Mouse (Mus musculus) frontal cortex, postnatal 25 days (tissue): ENCODE results near the gene Mrm1.
"Not testable (repeated sequence)": the region's sequence is repeated elsewhere in the genome, so short reads cannot be mapped to it uniquely, and the experiment has no call there.

ENCODE experiments used
- DNase-seq, 2 experiments: peaks; one replicate each; pipeline ENCODE4 v3.0.0; 2022; ENCODE audit warnings: low spot score in 2 of 2

The Mrm1 gene

GRCm38 (mm10) chr11:84818961-84819692 is at the start of gene Mrm1:
TSS of gene Mrm1 (minus strand) at chr11:84819515.
- DNase-seq, result peak; percentile 77 to 87

DNA sequence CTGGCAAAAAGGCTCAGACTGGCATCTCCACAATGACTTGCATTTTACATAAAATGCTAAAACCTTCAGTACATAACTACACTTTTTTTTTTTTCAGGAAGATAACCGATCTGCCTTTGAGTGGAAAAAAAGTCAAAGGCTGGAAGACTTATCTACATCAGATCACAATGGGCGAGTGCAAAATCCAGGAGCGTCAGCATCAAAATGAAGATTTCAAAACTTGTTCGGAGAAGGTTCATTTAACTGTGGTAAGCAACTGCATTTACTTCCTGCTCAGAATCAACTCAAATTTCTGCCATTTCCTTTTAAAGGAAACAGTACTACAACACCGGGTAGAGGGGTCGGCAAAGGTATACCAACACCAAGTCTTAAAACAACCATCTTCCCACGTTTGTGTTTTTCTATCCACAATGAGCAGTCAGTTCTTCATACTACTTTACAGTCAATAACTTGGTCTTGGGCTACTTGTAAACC is 49.5 kb upstream of the Mrm1 start:
- no peak for DNase-seq

DNA sequence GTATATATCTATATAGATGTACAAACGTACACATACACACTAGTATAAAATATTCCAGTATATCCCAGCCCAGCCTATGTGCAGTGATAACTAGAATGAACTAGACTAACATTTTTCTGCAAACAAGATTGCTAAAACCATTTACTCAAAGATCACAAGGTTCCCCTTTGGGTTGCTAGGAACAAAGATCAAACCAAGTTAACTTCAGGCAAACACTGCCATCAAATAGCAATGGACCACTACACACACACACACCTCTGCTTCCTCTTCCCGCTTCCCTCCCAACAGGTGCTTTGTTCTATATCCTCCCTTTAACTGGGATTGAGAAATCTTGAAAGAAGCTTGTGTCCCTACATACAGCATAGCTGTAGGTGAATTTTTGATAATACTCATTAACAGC is 48.3 kb upstream of the Mrm1 start:
- no peak for DNase-seq

DNA sequence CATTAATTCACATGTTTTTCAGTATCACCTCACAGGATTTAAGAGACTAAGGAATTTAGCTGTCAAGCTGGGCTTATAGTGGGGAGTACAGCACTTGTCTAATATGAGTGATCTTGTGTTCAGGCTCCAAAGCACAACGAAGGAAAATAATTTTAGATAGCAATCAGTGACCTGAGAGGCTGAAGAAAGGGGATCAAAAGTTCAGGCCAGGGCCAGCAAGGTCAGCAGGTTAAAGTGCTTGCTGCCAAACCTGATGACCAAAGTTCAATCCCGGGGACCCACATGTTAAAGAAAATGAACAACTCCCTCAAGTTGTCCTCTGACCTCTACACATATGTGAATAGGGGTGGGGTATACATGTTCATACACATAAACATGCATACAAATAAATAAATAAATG is 46.0 kb upstream of the Mrm1 start:
- no peak for DNase-seq

- no peak for DNase-seq
Measured at GRCm38 (mm10) chr11:84855285-84855684, 36.0 kb upstream of the Mrm1 start.

DNA sequence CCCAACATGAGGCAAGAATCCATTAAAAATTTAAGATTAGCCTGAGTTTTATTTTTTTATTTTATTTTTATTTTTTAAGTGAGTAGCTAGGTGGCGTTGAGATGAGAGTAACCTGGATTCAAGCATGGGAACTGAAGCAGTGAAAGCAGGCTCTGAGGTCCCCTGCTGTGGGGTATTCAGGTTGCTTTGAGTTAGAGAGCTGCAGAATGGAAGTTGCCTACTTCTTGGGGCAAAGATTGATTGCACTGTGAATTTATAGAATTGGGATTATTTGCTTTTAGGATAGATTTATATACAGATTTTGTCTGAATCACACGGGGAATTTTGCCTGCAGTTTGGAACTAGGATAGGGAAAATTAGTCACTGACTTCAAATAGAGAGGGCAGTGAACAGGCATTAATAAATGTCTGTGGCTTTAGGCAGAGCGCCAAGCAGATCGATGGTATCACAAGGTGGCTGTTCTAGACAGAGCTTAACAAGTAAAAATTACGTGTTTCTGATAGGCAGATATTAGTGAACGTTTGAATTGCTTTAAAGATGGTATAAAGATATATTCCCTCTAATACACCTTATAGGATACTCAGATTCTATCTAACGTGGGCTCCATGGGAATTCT is 28.3 kb upstream of the Mrm1 start:
- DNase-seq, result no peak

DNA sequence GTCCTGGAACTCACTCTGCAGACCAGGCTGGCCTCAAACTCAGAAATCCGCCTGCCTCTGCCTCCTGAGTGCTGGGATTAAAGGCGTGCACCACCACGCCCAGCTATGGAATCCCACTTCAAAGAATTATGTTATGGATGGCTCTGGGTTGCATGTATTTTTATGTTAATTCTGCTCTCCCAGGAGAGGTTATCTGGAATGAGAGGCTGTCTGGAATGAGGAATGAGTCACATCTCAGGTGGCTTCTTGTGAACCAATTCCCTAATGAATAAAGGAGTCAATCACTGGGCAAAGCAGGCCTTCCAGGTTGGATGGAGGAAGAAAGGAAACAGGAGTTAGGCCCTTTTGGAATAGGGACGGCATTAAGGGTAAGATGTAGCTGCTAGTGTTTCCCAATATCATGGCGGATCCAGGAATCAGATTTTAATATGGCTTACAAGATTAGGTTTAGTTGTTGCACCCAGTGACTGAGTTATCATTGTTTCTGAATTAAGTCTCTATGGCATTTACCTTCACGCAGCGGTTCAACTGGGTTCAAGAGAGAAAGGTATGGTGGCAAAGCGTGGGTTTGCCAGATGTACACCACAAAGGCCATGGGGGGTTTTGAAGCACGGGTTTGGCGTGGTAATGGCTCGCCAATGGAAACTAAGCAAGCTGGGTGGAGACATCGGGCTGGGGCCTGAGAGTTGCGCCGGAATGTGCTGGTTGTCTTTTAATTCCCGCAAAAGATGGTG is 27.6 kb upstream of the Mrm1 start:
- DNase-seq, result no peak

GRCm38 (mm10) chr11:84839330-84839729 is 20.0 kb upstream of the Mrm1 start:
- no peak for DNase-seq

GRCm38 (mm10) chr11:84829495-84829894 is 10.2 kb upstream of the Mrm1 start:
- DNase-seq, result not testable (repeated sequence)

GRCm38 (mm10) chr11:84828516-84829399 is 9.4 kb upstream of the Mrm1 start, which contains the start of gene Dhrs11:
TSS of gene Dhrs11 (minus strand) at chr11:84828994.
- peak; percentile 75 for DNase-seq

DNA sequence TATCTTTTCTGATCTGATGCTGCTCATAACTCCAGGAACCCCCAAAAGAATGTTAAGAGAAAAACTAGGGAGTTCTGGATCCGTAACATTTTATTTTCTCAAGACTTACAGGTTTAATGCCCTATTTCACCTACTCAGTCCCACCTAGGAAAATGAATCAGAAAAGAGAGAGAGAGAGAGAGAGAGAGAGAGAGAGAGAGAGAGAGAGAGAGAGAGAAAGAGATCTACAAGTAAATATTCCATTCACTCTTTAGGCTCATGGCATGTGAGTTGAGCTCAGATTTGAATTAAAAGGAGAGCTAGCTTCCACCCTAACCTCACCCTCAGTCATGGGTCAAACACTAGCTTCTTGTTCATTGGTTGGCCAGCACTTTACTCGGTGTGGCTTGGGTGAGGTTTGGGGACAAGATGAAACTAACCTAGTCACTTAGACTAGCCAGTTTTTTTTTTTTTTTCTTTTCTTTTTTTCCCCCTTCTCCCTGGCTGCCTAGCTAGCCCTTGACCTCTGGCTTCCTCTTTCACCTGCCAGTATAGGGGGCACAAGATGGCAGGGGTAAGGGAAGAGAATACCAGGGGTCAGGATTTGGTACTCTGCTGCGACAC is 8.7 kb upstream of the Mrm1 start:
- no peak for DNase-seq

DNA sequence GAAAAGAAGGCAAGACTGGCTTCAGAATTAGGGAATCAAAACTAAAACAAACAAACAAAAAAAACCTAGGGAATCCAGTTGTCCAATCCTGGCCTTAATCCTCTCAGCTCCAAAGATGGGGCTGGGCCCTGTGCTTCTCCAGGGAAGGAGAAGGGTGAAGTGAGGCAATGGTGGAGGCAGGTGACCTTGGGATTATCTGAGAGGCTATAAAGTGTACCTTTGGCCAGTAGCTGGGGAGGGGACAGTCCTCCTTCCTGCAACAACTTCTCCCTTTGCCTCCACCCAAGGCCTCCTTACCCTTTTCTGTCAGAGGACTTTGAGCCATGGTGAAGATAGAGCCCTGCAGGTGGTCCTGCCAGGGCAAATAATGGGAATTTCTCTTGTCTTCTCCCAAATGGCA is 8.2 kb upstream of the Mrm1 start:
- no peak for DNase-seq

GRCm38 (mm10) chr11:84826185-84826584 is 6.9 kb upstream of the Mrm1 start:
- DNase-seq, result no peak

DNA sequence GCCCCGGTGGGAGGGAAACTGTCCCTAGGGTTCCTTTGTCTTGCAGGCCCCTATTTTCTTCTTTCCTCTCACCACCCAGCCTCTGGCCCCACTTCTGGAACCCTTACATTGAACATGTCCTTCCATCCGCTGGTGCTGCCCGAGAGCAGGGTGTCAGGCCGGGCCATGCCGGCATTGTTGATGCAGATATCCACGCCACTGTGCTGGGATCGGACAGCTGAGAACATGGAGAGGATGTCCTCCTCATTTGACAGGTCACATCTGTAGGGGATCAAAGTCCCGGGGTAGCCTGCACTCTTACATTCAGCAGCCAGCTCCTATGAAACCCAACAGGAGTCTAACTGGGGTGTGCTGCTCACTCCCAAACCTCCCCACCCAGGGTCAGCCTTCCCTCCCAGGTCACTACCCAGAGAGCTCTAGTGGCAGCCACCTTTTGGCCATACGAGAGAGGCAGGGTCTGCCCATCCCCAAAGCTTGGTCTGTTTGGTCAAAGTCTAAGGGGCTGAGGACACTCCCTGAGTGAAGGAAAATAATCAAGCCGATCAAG is 6.0 kb upstream of the Mrm1 start:
- DNase-seq, result no peak

- no peak for DNase-seq
Measured at GRCm38 (mm10) chr11:84823484-84823897, 4.2 kb upstream of the Mrm1 start.

- DNase-seq, result no peak
Measured at GRCm38 (mm10) chr11:84822487-84822886, 3.2 kb upstream of the Mrm1 start.

DNA sequence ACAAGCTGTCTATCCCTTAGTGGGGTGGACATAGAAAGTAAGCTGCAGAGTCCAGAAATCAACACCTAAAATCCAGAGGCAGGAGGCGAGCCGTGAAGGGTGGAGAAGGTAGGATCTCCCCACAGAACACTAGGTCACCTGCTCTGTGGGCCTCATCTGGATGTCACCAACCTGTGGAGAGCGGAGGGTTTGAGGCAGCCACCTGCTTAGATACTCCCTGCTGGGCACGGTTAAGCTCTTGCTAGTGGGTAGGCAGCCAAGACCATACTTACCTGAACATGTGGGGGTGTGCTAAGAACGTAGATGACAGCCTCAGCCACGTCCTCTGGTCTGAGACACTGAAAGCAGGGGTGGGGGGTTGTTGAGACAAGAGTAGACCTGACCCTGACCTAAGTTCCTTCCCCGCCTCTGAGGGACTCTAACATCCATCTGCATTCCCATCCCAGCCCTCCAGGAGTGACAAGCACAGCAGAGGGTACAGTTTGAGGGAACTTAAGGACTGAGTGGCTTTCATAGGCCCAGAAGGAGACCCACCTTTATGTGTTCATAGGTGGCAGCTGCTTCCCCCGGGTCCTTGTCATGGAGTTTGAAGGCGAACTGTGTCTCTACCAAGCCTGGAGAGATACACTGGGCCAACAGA is 1.9 kb upstream of the Mrm1 start:
- no peak for DNase-seq

DNA sequence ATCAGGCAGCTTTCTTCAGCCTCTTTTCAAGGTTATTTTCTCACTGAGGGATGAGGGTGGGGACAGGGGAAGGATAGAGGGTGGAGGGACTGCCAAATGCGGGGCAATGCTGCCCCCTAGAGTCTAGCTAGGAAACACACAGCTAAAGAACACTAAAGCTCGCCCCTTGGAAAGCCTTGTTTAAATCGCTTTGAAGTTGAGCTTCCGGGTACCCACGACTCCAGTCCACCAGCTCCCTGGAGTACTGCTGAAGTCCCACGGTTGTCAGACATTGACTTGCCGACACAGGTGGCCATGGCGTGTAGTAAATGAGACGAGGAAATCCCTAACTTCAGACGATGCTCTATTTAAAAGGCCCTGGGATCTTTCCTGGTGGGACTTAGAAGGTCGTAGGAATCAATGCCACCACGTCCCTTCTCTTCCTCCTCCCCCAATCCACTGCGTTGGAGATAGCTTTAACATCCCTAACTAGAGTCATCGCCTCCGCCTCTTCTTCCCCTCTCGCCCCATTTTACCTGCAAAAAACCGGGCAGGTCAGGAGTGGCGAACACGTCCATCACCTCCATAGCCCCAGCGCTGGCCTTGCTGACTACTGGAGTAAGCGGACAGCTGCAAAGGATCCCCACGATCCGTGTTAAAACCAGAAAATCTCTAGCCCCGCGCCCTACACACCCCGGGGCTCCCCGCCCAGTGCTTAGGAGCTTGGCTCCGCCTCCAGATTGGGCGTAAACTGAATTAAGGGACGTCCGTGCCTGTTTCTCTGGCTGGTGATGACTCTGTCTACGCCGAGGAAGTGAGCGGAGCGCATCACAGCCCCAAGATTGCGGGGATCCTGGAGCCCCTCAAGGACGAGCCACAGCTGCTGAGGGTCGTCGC is 992 bp downstream of the Mrm1 start:
- peak; percentile 56 to 61 for DNase-seq

DNA sequence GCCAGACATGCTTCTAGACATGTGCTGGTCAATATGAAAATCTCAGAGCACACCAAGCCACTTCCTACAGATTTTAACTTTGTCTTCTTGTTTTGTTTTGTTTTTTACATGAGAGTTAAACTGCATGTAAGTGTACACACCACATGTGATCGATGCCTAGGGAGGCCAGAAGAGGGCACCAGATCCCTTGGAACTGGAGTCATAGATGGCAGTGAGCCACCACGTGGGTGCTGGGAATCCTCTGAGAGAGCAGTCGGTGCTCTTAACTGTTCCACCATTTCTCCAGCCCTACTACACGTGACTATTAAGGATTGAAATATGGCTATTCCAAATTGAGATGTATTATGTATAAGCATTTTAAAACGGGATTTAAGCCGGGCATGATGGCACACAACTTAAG is 2.0 kb downstream of the Mrm1 start:
- no peak for DNase-seq
